Mouse (Mus musculus) erythroblast, embryonic 14.5 days (primary cell): ENCODE measurements around the gene Eng. TPM values are rescaled to one million over a fixed set of nuclear protein-coding genes. Genes with fewer than 3 reads are reported as not detected.
A peak's percentile ranks its signal among the peaks of the same experiment; 100 is the strongest.

Experiments used
- H3K27me3 ChIP-seq: 2 replicates; pipeline ENCODE4 v1.6.1; 2012; ENCODE audit warnings: inconsistent platforms; ENCODE audit not compliant: control insufficient read depth
- H3K36me3 ChIP-seq: 2 replicates; pipeline ENCODE4 v1.6.1; 2012; ENCODE audit warnings: mild to moderate bottlenecking, inconsistent platforms; ENCODE audit not compliant: control insufficient read depth
- H3K4me1 ChIP-seq: 2 replicates; pipeline ENCODE4 v1.6.1; 2012; ENCODE audit warnings: inconsistent platforms; ENCODE audit not compliant: control insufficient read depth
- H3K4me3 ChIP-seq: replicated peaks from 2 replicates; pipeline ENCODE3; 2012; ENCODE audit warnings: moderate library complexity, mild to moderate bottlenecking, inconsistent platforms
- H3K9me3 ChIP-seq: 2 replicates; pipeline ENCODE4 v1.6.1; 2012; ENCODE audit warnings: low read length, inconsistent platforms, mixed read lengths; ENCODE audit not compliant: control insufficient read depth
- GATA1 ChIP-seq: IDR thresholded peaks from 2 replicates; pipeline ENCODE4 v1.6.1; 2012; ENCODE audit warnings: low read length, inconsistent platforms, mixed read lengths
- TAL1 ChIP-seq: IDR thresholded peaks from 3 replicates; pipeline ENCODE4 v1.6.1; 2012; ENCODE audit warnings: low read length, inconsistent platforms, mixed read lengths
- polyA plus RNA-seq: library from polyadenylated mRNA; stranded (reverse); fragments of >175 nt; gene quantifications from 2 replicates; pipeline ENCODE4 v1.2.3, GENCODE M21; 2012

Eng gene
- polyA plus RNA-seq, 1 experiment = 0.60 TPM

DNA sequence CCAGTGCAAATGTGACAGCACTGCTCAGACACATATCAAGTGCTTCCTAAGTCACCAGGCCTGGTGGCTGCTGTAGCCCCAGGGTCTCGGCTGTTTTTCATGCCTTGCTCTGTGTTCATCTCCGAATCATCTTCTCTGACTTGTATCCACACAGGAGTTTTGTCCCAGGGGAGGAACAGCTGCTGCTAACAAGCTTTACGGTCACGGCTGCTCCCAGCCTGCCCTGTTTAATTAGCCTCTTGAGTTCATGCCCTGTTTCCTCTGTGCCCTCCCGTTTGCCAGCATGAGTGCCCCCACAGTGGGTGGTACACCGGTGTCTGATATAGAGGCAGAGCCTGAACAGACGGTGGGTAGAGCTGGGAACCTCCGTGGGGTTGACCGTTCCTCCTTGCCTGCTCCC is 28.3 kb upstream of the Eng start:
- no peak for TF ChIP-seq GATA1
- no peak for TF ChIP-seq TAL1
- H3K9me3 ChIP-seq = peaks cover 5% of the 10 kb centered on the region
- H3K4me1 ChIP-seq = peaks cover 15% of the 10 kb centered on the region
- H3K4me3 ChIP-seq = no peak overlapping the region
- no peaks in the 10 kb centered on the region for H3K27me3 ChIP-seq
- H3K36me3 ChIP-seq = peaks cover 46% of the 10 kb centered on the region

GRCm38 (mm10) chr2:32620682-32621516 is 25.5 kb upstream of the Eng start:
- no peaks in the 10 kb centered on the region for H3K27me3 ChIP-seq
- H3K36me3 ChIP-seq = peaks cover 26% of the 10 kb centered on the region
- H3K4me1 ChIP-seq = peaks cover 31% of the 10 kb centered on the region
- TF ChIP-seq TAL1 = no peak
- TF ChIP-seq GATA1 = no peak
- no peak overlapping the region for H3K4me3 ChIP-seq
- peaks cover 5% of the 10 kb centered on the region for H3K9me3 ChIP-seq

- Histone ChIP-seq H3K27me3 (no peaks in the 10 kb centered on the region), H3K4me3 (no peak within 1 kb of the TSS), H3K4me1 (peaks cover 34% of the 10 kb centered on the region), H3K9me3 (peaks cover 5% of the 10 kb centered on the region), H3K36me3 (peaks cover 24% of the 10 kb centered on the region)
- TF ChIP-seq GATA1 (no peak), TAL1 (no peak)
These were observed 24.9 kb upstream of the Eng start, which contains the start of gene Ak1 for GRCm38 (mm10) chr2:32621517-32621859. Gene Ak1, plus strand, starts transcription at chr2:32621758.

- H3K9me3 ChIP-seq = no peaks in the 10 kb centered on the region
- peaks cover 2% of the 10 kb centered on the region for H3K36me3 ChIP-seq
- no peaks in the 10 kb centered on the region for H3K27me3 ChIP-seq
- TF ChIP-seq GATA1 (no peak), TAL1 (no peak)
- H3K4me1 ChIP-seq = peaks cover 40% of the 10 kb centered on the region
- H3K4me3 ChIP-seq = no peak overlapping the region
These were observed 22.2 kb upstream of the Eng start for GRCm38 (mm10) chr2:32624111-32624748.

GRCm38 (mm10) chr2:32625212-32625872 is 21.1 kb upstream of the Eng start:
- peaks cover 38% of the 10 kb centered on the region for H3K4me1 ChIP-seq
- H3K36me3 ChIP-seq = no peaks in the 10 kb centered on the region
- H3K4me3 ChIP-seq = peak overlapping the region; percentile 34
- H3K9me3 ChIP-seq = no peaks in the 10 kb centered on the region
- H3K27me3 ChIP-seq = no peaks in the 10 kb centered on the region
- TF ChIP-seq GATA1 (no peak), TAL1 (no peak)

- H3K9me3 ChIP-seq = no peaks in the 10 kb centered on the region
- H3K4me3 ChIP-seq = no peak overlapping the region
- peaks cover 31% of the 10 kb centered on the region for H3K4me1 ChIP-seq
- H3K27me3 ChIP-seq = no peaks in the 10 kb centered on the region
- TF ChIP-seq TAL1 (no peak), GATA1 (no peak)
- no peaks in the 10 kb centered on the region for H3K36me3 ChIP-seq
These were observed 20.3 kb upstream of the Eng start for GRCm38 (mm10) chr2:32625873-32626694.

DNA sequence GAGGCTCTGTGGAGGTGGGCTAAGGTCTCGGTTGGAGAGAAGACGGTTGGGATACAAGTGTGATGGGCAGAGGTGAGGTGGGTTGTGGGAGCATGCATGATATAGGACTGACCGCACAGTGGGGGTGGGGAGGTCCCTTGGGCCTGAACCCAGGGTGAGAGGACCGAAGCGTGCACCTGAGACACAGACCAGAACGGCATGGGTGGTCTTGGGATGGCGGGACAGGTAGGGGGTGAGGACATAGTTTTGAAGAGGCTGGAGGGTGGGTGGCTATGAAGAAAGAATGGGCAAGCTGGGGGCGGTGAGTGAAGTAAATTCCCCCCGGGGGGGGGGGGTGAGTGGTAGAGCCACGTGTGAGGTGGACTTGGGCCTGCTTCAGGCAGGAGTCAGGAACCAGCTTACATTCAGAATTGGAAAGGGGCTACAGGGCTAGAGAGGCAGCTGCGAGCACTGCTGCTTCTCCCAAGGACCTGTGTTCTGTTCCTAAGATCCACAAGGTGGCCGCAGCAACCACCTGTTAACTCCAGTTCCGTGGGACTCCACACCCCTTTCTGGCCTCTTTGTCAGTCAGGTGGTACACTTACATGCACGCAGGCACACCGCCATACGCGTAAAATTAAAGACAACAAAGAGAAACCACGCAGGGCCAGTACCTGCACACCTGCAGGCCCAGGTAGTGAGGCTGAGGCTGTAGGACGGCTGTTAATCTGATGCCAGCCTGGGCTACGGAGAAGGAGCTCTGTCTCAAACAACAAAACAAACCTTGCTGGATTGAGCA is 18.9 kb upstream of the Eng start:
- Histone ChIP-seq H3K9me3 (no peaks in the 10 kb centered on the region), H3K27me3 (no peaks in the 10 kb centered on the region), H3K36me3 (no peaks in the 10 kb centered on the region), H3K4me3 (no peak overlapping the region), H3K4me1 (peaks cover 25% of the 10 kb centered on the region)
- TF ChIP-seq TAL1 (no peak), GATA1 (no peak)

GRCm38 (mm10) chr2:32628044-32628550 is 18.3 kb upstream of the Eng start:
- no peak for TF ChIP-seq TAL1
- TF ChIP-seq GATA1 = no peak
- no peaks in the 10 kb centered on the region for H3K36me3 ChIP-seq
- peaks cover 25% of the 10 kb centered on the region for H3K4me1 ChIP-seq
- H3K4me3 ChIP-seq = no peak overlapping the region
- H3K27me3 ChIP-seq = no peaks in the 10 kb centered on the region
- H3K9me3 ChIP-seq = no peaks in the 10 kb centered on the region
